Mouse (Mus musculus) gastrocnemius, postnatal 36 days (tissue): ENCODE measurements at regions not wholly inside any gene's neighbourhood (a gene's known extent, or its start where the extent isn't known, plus 50 kb on each side); places are given as distances from the start of the nearest gene placed in this dataset.

Source experiments
- DNase-seq, 2 experiments: peaks; one replicate each; pipeline ENCODE4 v3.0.0; 2022
- intact Hi-C: fragments of 180-260 bp; cut with DNase I; formaldehyde crosslinking; loops from one replicate; pipeline ENCODE4 v1.15.1; 2025

DNA sequence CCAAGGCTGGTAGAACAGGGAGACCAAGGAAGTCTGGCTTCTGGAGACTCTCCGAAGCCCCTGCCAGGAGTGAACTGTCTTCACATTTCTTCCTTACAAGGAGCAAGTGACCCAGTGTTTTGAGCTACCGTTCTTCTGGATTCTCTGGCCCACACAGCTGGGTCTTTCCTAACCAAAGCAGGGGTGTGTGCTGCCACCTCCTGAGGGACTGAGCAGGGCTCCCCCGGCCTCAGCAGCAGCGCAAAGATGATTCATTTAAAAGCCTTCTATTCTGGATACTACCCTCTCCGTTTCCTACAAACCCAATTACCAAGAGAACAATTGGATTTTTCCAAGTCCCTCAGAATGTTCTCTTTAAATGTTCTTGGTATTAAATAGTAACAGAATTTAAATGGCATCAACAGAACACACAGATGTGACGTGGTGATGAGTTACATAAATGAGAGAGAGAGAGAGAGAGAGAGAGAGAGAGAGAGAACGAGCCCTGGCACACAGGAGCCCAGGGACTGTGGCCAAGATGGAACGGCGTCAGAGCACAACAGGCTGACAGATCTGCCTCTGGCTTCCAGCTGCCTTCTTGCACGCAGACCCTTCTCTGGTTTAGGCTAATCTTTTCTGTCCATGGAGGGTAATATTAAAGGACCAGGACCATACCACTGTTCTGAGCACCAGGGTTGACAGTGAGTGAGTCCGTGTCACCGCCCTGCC lies 191.6 kb downstream of the Agtpbp1 start:
- DNase-seq, result peak in 1 of 2 experiments; percentile 23
- intact Hi-C loops, result no loop called here

DNA sequence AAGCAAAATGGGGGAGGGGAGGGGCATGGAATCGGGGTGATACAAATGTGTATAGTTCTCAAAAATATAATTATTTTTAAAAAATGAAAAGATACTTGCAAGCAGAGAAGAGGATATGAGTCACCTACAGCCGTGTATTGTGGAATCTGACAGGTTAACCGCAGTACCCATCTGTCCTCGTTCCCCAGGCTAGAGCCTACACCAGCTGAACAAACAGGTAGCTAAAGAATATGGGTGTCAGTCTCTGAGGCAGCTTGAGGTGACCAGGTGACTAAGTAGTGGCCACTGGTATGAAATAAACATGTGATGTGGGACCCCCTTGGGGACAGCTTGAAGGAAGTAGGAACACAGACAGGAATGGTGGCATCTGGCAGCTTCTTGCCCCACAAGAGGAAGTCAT lies 192.2 kb downstream of the Agtpbp1 start:
- no peak for DNase-seq
- intact Hi-C loops, result no loop called here

- no peak for DNase-seq
- intact Hi-C loops, result no loop called here
Measured at GRCm38 (mm10) chr13:59387627-59388325, 197.3 kb downstream of the Agtpbp1 start.

- intact Hi-C loops, result no loop called here
- no peak for DNase-seq
Measured at GRCm38 (mm10) chr13:59386935-59387540, 198.0 kb downstream of the Agtpbp1 start.

DNA sequence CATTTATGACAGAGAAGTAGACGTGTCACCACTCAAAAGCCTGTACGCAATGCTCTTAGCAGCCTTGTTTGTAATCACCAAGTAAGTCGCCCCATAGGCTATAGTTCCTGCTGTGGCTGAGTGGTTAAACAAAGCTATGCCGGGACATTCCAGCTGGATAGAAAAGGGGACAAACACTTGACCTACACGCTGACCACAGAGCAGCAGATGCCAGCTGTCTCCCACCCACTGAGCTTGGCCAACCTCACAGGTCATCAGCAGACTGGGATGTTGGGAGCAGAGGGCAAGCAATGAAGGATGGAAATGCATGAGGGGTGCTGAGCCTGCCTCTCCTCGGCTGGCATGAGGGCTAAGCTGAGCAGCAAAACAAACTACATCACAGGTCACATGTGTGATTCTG lies 199.2 kb downstream of the Agtpbp1 start:
- intact Hi-C loops, result no loop called here
- DNase-seq, result no peak

DNA sequence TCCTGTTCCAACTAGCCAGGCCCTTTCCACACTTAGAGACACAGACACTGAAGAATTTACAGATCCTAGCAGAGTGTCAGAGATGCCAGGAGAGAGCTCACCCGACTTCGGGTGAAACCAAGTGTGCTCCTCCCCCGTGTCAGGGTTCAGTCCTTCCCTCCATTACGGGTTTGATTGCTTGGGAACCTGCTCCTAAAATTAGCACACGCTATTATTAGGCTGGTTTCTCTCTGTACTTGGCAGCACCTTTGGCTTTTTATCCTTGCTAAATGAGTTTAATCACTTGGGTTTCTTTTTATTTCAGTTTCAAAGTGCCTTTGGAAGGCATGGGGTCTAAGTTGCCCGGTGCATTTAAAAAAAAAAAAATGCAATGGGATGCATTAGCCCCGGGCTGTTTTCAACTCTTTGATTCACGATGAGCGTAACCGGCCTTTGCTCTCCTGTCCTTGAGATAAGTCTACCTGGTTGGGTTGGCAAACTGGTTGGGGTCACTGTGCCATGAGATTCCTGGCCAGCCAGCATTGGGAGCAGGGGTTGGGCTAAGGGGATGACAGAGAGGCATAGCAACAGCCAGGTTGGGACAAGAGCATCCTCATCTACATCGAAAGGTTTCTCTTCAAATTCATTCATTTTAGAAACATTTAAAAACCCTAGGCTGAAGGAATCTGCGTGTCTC lies 214.7 kb downstream of the Agtpbp1 start:
- DNase-seq, result no peak
- intact Hi-C loops, result no loop called here

DNA sequence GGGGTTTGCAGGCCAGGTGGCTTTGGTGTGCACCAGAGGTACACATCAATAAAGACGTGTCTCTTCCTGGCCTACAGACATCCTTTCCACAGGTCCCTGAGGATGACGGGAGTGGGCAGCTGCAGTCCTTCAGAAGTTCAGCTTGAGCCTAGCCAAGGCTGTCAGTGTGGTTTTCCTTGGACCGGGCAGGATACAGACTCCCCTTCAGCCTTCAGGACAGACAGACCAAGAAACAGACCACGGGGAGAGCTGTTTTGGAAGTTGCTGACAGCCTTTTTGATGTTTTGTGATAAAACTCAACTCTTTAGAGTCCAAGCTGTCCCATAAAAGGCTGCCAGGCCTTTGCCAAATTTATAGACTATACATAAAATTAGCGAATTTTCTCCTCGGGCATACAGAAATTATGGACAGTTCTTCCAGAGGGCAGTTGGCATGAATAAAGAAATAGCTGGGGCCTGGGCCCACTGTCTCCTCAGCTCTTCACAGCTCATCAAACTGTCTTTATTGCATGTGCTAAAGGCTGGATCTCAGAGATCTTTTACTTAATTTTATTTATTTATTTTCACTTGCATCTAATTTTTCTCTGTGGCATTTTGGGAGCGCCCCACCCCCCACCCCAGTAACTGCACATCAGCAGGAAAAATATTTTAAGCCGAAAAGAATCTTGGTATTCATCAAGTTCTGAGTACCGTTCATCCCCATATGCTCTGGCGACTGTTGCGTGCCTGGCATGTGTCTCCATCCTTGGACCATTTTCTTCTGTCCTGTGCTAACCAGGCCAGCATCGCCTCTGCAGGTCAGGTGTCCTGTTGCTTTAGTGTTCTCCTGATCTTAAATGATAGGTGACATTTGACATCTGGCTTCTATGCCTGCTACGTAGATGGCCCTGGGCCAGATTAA lies 216.2 kb downstream of the Agtpbp1 start:
- intact Hi-C loops, result loop anchor here (5.0 kb wide), 2 partner anchors 561 to 731 kb away; partner anchors contain the start of gene Ntrk2
- no peak for DNase-seq

DNA sequence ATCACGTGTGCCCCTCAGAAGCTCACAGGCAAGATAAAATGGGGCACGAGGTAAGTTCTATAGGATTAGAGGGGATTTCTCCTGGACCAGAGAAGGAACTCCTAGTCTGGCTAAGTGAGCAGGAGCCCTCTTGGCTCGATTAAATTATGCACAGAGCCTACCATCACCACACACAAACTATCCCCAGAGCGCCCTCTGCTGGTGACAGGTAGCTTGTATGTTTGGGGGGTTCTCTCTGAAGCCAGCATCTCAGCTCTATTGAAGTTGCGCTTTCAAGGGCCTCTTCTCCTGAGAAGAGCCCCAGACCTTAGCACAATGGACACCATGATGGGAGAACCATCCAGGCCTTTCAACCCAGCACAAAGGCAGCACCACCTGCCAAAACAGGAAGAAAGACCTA lies 219.6 kb downstream of the Agtpbp1 start:
- intact Hi-C loops, result loop anchor here (5.0 kb wide), 2 partner anchors 558 to 728 kb away; partner anchors contain the start of gene Ntrk2
- peak; percentile 57 to 74 for DNase-seq

DNA sequence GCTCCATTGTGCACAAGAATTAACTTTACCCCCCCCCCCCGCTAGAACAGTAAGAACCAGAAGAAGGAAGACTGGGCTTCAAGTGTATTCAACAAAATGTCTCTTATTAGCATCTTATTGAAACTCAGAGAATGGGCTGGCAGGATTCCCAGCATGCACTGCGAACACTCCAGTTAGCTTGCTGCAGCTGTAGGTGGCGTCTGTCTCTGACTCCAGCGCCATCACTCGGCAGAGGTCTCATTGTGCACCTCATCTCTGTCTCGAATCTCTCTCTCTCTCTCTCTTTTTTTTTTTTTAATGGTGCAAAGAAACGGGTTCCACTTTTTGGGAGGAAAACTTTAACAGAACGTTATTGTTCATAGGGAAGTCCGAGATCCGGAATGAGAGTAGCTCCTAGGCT lies 221.6 kb downstream of the Agtpbp1 start:
- DNase-seq, result no peak
- intact Hi-C loops, result no loop called here

- DNase-seq, result no peak
- intact Hi-C loops, result no loop called here
Measured at GRCm38 (mm10) chr13:59361323-59361722, 223.7 kb downstream of the Agtpbp1 start.

DNA sequence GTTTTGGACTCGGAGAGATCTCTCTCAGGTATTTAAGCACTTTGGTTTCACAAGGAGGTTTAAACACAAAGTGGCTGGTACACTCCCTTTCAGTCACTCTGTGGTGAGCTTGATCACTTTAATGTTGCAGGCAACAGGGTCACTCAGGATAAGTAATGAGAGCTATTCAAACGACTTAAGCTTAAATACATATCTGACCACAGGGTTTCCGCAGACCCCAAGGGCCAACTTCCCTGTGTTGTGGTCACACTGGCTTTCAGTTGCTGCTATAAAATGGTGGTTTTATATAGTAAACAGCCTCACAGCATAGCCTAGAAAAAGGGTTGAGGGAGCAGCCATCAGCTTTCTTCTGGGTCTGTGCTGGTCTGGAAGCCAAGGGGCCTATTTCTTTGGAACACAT lies 225.0 kb downstream of the Agtpbp1 start:
- intact Hi-C loops, result no loop called here
- no peak for DNase-seq

DNA sequence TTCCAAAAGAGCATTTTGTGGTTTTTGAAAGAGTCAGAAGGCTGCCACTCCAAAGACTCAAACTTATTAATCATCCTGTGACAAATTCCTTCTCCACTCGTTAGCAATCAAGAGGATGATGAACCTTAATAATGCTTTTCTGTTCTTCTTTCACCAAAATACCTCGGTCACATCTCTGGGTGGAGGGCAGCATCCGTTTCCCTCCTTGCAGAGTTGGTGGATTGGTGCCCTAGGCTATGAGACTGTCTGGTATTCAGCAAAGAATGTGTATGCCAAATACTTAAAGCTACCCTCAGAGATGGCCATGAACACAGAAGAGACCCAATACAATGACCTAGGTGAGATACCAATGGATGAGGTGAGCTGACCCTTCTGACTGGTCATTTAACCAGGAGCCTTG lies 226.6 kb downstream of the Agtpbp1 start:
- no peak for DNase-seq
- intact Hi-C loops, result no loop called here

- intact Hi-C loops, result no loop called here
- DNase-seq, result no peak
Measured at GRCm38 (mm10) chr13:59351461-59351860, 233.6 kb downstream of the Agtpbp1 start.

- intact Hi-C loops, result no loop called here
- no peak for DNase-seq
Measured at GRCm38 (mm10) chr13:59350613-59351150, 234.3 kb downstream of the Agtpbp1 start.

- DNase-seq, result no peak
- intact Hi-C loops, result no loop called here
Measured at GRCm38 (mm10) chr13:59348510-59348909, 236.5 kb downstream of the Agtpbp1 start.

DNA sequence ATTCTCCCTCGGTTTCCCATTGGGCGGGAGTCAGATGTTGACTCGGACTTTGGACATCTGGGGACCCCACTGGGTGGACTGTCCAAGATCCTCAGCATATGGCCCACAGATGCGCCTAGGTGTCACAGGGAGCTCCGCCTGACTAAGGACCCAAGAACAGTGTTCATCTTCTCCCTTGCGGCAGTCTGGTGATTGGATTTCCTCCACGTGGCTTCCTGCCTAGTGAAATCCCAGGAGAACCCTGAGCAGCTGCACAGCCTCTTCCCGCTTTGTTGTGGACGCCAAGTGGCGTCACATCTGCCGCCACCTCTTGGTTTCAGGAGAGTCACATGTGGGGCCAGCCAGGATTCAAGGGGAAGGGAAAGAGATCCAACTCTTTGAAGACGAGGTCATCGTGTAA lies 243.2 kb downstream of the Agtpbp1 start:
- intact Hi-C loops, result no loop called here
- DNase-seq, result peak; percentile 67 to 79

DNA sequence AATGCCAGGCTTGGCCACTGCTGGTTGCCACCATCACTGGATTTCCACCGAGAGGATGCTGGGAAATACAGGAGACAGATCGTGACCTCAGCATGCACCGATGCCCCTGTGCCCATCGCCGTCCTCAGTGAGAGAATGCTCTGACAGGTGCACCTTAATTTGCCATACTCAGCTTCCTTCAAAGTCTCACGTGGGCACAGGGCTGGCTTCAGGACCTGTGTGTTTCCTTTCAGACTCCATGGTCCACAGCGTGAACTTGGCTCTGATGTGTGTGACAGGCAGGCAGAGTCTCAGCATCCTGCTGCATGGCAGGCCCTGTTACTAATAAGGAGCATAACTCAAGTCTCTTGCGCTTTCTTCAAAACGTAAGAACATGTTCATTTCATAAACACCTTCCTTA lies 246.6 kb downstream of the Agtpbp1 start:
- DNase-seq, result no peak
- intact Hi-C loops, result no loop called here

DNA sequence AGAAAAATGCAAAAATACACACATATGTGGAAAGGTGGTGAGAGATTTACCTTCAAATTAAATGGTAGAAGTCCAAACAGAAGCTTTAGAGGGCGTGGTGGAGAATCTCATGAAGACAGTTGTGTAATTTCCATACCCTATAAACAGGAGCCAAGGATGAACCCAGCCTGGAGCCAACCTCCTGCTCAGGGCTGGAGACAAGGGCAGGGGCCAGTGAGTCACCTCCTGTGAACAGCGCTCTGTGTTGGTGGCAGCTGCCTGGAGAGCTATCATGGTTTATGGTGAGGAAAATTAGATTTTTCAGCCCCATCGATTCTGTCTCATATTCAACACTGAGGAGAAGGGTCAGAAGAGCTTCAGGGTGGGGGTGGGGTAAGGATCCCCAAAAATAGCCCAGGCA lies 261.1 kb downstream of the Agtpbp1 start:
- DNase-seq, result no peak

GRCm38 (mm10) chr13:59323441-59323840 lies 261.6 kb downstream of the Agtpbp1 start:
- no peak for DNase-seq
- intact Hi-C loops, result no loop called here

More for the DNA sequence above, 261.1 kb downstream of the Agtpbp1 start:
- intact Hi-C loops, result no loop called here

GRCm38 (mm10) chr13:59320261-59320660 lies 264.8 kb downstream of the Agtpbp1 start:
- intact Hi-C loops, result no loop called here

More at GRCm38 (mm10) chr13:59320261-59320660, 264.8 kb downstream of the Agtpbp1 start:
- DNase-seq, result no peak
